Mouse (Mus musculus) midbrain, embryonic 15.5 days (tissue): ENCODE results near the gene Cdc42ep1. TPM values are rescaled to one million over a fixed set of nuclear protein-coding genes. Genes with fewer than 3 reads are reported as not detected.

Source experiments
- ATAC-seq: fragments of 200-750 bp; cut with Nextera tagmentation; replicated peaks from 2 replicates; pipeline ENCODE4 v1.8.0; 2017; ENCODE audit warnings: moderate TSS enrichment
- H3K27ac ChIP-seq: fragments of 300-500 bp; sonication (generic); 2 replicates; pipeline ENCODE4 v1.5.1; 2015; ENCODE audit warnings: mild to moderate bottlenecking, inconsistent platforms
- H3K27me3 ChIP-seq: fragments of 300-500 bp; sonication (generic); replicated peaks from 2 replicates; pipeline ENCODE4 v1.6.1; 2015; ENCODE audit warnings: inconsistent platforms
- H3K36me3 ChIP-seq: fragments of 300-500 bp; sonication (generic); replicated peaks from 2 replicates; pipeline ENCODE4 v1.6.1; 2015; ENCODE audit warnings: inconsistent platforms
- H3K4me1 ChIP-seq: fragments of 300-500 bp; sonication (generic); 2 replicates; pipeline ENCODE4 v1.6.1; 2015; ENCODE audit warnings: inconsistent platforms
- H3K4me2 ChIP-seq: fragments of 300-500 bp; sonication (generic); 2 replicates; pipeline ENCODE4 v1.6.1; 2015; ENCODE audit warnings: inconsistent platforms, mild to moderate bottlenecking, moderate library complexity
- H3K4me3 ChIP-seq: fragments of 300-500 bp; sonication (generic); 2 replicates; pipeline ENCODE4 v1.5.1; 2015; ENCODE audit warnings: mild to moderate bottlenecking, inconsistent platforms
- H3K9ac ChIP-seq: fragments of 300-500 bp; sonication (generic); 2 replicates; pipeline ENCODE4 v1.6.1; 2015; ENCODE audit warnings: mild to moderate bottlenecking, inconsistent platforms
- H3K9me3 ChIP-seq: fragments of 300-500 bp; sonication (generic); 2 replicates; pipeline ENCODE4 v1.6.1; 2016; ENCODE audit warnings: inconsistent platforms
- WGBS: fragments of 180-500 bp; shearing (Covaris S2); methylation state at CpG from one replicate; pipeline ENCODE4 v1.1.7; 2015; ENCODE audit warnings: mixed read lengths; 5-methylcytosine and 5-hydroxymethylcytosine counted together
- polyA plus RNA-seq: library from polyadenylated mRNA; unstranded; fragments of >200 nt; fragmentation: Nextera tagmentation; extraction: Ambion mirVana; gene quantifications from 2 replicates; pipeline ENCODE4 v1.2.1, GENCODE M21; 2015

The Cdc42ep1 gene
- polyA plus RNA-seq, 1 experiment from 2014 or later, result 13.1 TPM

GRCm38 (mm10) chr15:78831720-78832657 lies 10.4 kb upstream of the Cdc42ep1 start:
- peaks cover 26% of the 10 kb centered on the region for H3K4me1 ChIP-seq
- H3K27me3 ChIP-seq, result no peaks in the 10 kb centered on the region
- no peak overlapping the region for H3K9ac ChIP-seq

GRCm38 (mm10) chr15:78832701-78833123 lies 9.7 kb upstream of the Cdc42ep1 start:
- Histone ChIP-seq H3K9ac (no peak overlapping the region), H3K27ac (peak overlapping the region; percentile 69), H3K4me3 (no peak overlapping the region), H3K27me3 (no peaks in the 10 kb centered on the region), H3K36me3 (no peaks in the 10 kb centered on the region), H3K4me2 (no peak overlapping the region), H3K4me1 (peaks cover 26% of the 10 kb centered on the region), H3K9me3 (no peaks in the 10 kb centered on the region)
- WGBS, result 8% methylated on average over 14 of the region's 14 CpGs
- ATAC-seq, result peak; percentile 66

More at GRCm38 (mm10) chr15:78831720-78832657, 10.4 kb upstream of the Cdc42ep1 start:
- no peaks in the 10 kb centered on the region for H3K9me3 ChIP-seq
- H3K36me3 ChIP-seq, result no peaks in the 10 kb centered on the region
- 56% methylated on average over 18 of the region's 19 CpGs for WGBS
- H3K4me2 ChIP-seq, result no peak overlapping the region
- H3K27ac ChIP-seq, result peak overlapping the region; percentile 69
- 0 out of 2 replicates have a peak, but pooled peaks have one; percentile 8 for ATAC-seq
- H3K4me3 ChIP-seq, result no peak overlapping the region

- Histone ChIP-seq H3K27ac (no peak overlapping the region), H3K36me3 (no peaks in the 10 kb centered on the region), H3K9ac (no peak overlapping the region), H3K27me3 (no peaks in the 10 kb centered on the region), H3K4me2 (no peak overlapping the region), H3K4me3 (no peak overlapping the region), H3K4me1 (peaks cover 18% of the 10 kb centered on the region), H3K9me3 (no peaks in the 10 kb centered on the region)
- no peak for ATAC-seq
- 91% methylated on average over 3 of the region's 3 CpGs for WGBS
Measured at GRCm38 (mm10) chr15:78833582-78833981, 8.8 kb upstream of the Cdc42ep1 start.

- Histone ChIP-seq H3K27me3 (no peaks in the 10 kb centered on the region), H3K9me3 (no peaks in the 10 kb centered on the region), H3K27ac (peak overlapping the region; percentile 58), H3K4me2 (no peak overlapping the region), H3K4me3 (no peak overlapping the region), H3K9ac (no peak overlapping the region), H3K36me3 (no peaks in the 10 kb centered on the region), H3K4me1 (peaks cover 21% of the 10 kb centered on the region)
- WGBS, result 58% methylated on average over 10 of the region's 10 CpGs
- no peak for ATAC-seq
Measured at GRCm38 (mm10) chr15:78834233-78835005, 8.0 kb upstream of the Cdc42ep1 start.

GRCm38 (mm10) chr15:78835200-78836085 lies 7.0 kb upstream of the Cdc42ep1 start:
- no peak overlapping the region for H3K4me2 ChIP-seq
- H3K27ac ChIP-seq, result peak overlapping the region; percentile 58
- peaks cover 31% of the 10 kb centered on the region for H3K4me1 ChIP-seq
- H3K36me3 ChIP-seq, result no peaks in the 10 kb centered on the region
- H3K9me3 ChIP-seq, result no peaks in the 10 kb centered on the region
- 10% methylated on average over 11 of the region's 12 CpGs for WGBS
- 0 out of 2 replicates have a peak, but pooled peaks cover 3% of the 10 kb centered on the region for H3K27me3 ChIP-seq
- H3K4me3 ChIP-seq, result no peak overlapping the region
- no peak for ATAC-seq
- H3K9ac ChIP-seq, result no peak overlapping the region

- Histone ChIP-seq H3K4me1 (peaks cover 38% of the 10 kb centered on the region), H3K27ac (peak overlapping the region; percentile 58), H3K9me3 (no peaks in the 10 kb centered on the region), H3K4me2 (no peak overlapping the region), H3K27me3 (0 out of 2 replicates have a peak, but pooled peaks cover 3% of the 10 kb centered on the region), H3K9ac (no peak overlapping the region), H3K4me3 (no peak overlapping the region), H3K36me3 (no peaks in the 10 kb centered on the region)
- no peak for ATAC-seq
- 40% methylated on average over 8 of the region's 8 CpGs for WGBS
Measured at GRCm38 (mm10) chr15:78836086-78836621, 6.3 kb upstream of the Cdc42ep1 start.

- no peak overlapping the region for H3K4me3 ChIP-seq
- H3K27ac ChIP-seq, result no peak overlapping the region
- peaks cover 39% of the 10 kb centered on the region for H3K4me1 ChIP-seq
- no peaks in the 10 kb centered on the region for H3K36me3 ChIP-seq
- H3K4me2 ChIP-seq, result no peak overlapping the region
- WGBS, result 2% methylated on average over 2 of the region's 2 CpGs
- peaks cover 32% of the 10 kb centered on the region for H3K27me3 ChIP-seq
- H3K9ac ChIP-seq, result no peak overlapping the region
- no peak for ATAC-seq
- H3K9me3 ChIP-seq, result no peaks in the 10 kb centered on the region
Measured at GRCm38 (mm10) chr15:78839744-78840143, 2.7 kb upstream of the Cdc42ep1 start.

GRCm38 (mm10) chr15:78840241-78840640 lies 2.2 kb upstream of the Cdc42ep1 start:
- H3K9ac ChIP-seq, result no peak overlapping the region
- H3K4me1 ChIP-seq, result peaks cover 40% of the 10 kb centered on the region
- no peak overlapping the region for H3K4me2 ChIP-seq
- ATAC-seq, result no peak
- no peak overlapping the region for H3K4me3 ChIP-seq
- no peaks in the 10 kb centered on the region for H3K36me3 ChIP-seq
- H3K9me3 ChIP-seq, result no peaks in the 10 kb centered on the region
- WGBS, result 56% methylated on average over 3 of the region's 3 CpGs
- peaks cover 33% of the 10 kb centered on the region for H3K27me3 ChIP-seq
- H3K27ac ChIP-seq, result no peak overlapping the region

- Histone ChIP-seq H3K4me1 (peaks cover 38% of the 10 kb centered on the region), H3K36me3 (no peaks in the 10 kb centered on the region), H3K27ac (no peak overlapping the region), H3K27me3 (peaks cover 33% of the 10 kb centered on the region), H3K9ac (no peak overlapping the region), H3K4me2 (no peak overlapping the region), H3K4me3 (no peak overlapping the region), H3K9me3 (no peaks in the 10 kb centered on the region)
- no peak for ATAC-seq
- 39% methylated on average over 11 of the region's 11 CpGs for WGBS
Measured at GRCm38 (mm10) chr15:78840751-78841150, 1.7 kb upstream of the Cdc42ep1 start.

GRCm38 (mm10) chr15:78841161-78841790 lies 1.1 kb upstream of the Cdc42ep1 start:
- no peak overlapping the region for H3K4me3 ChIP-seq
- no peaks in the 10 kb centered on the region for H3K9me3 ChIP-seq
- H3K27me3 ChIP-seq, result peaks cover 33% of the 10 kb centered on the region
- no peaks in the 10 kb centered on the region for H3K36me3 ChIP-seq
- no peak overlapping the region for H3K4me2 ChIP-seq
- WGBS, result 44% methylated on average over 6 of the region's 6 CpGs
- peaks cover 38% of the 10 kb centered on the region for H3K4me1 ChIP-seq
- no peak for ATAC-seq
- H3K9ac ChIP-seq, result no peak overlapping the region
- H3K27ac ChIP-seq, result no peak overlapping the region
